Mouse (Mus musculus) heart, embryonic 10.5 days (tissue): ENCODE measurements around the gene Babam1. TPM values are rescaled to one million over a fixed set of nuclear protein-coding genes. Genes with fewer than 3 reads are reported as not detected.

Experiments used
- DNase-seq: peaks from one replicate; pipeline ENCODE4 v3.0.0-alpha.2; 2017; ENCODE audit warnings: low spot score
- H3K27ac ChIP-seq: fragments of 300-500 bp; sonication (generic); 2 replicates; pipeline ENCODE4 v1.5.1; 2016; ENCODE audit warnings: mild to moderate bottlenecking
- H3K27me3 ChIP-seq: fragments of 300-500 bp; sonication (generic); 2 replicates; pipeline ENCODE4 v1.6.1; 2016; ENCODE audit warnings: mild to moderate bottlenecking; ENCODE audit not compliant: poor library complexity, insufficient read depth, severe bottlenecking
- H3K36me3 ChIP-seq: fragments of 300-500 bp; sonication (generic); 2 replicates; pipeline ENCODE4 v1.6.1; 2016; ENCODE audit warnings: mild to moderate bottlenecking, moderate library complexity
- H3K4me1 ChIP-seq: fragments of 300-500 bp; sonication (generic); 2 replicates; pipeline ENCODE4 v1.6.1; 2016; ENCODE audit warnings: mild to moderate bottlenecking
- H3K4me3 ChIP-seq: fragments of 300-500 bp; sonication (generic); 2 replicates; pipeline ENCODE4 v1.5.1; 2016; ENCODE audit warnings: mild to moderate bottlenecking, moderate library complexity
- H3K9me3 ChIP-seq: fragments of 300-500 bp; sonication (generic); 2 replicates; pipeline ENCODE4 v1.6.1; 2016; ENCODE audit warnings: mild to moderate bottlenecking, moderate library complexity
- WGBS: fragments of 180-500 bp; shearing (Covaris S2); methylation state at CpG from one replicate; pipeline ENCODE4 v1.1.7; 2016; 5-methylcytosine and 5-hydroxymethylcytosine counted together
- polyA plus RNA-seq: library from polyadenylated mRNA; unstranded; fragments of >200 nt; fragmentation: Nextera tagmentation; extraction: Ambion mirVana; gene quantifications from 2 replicates; pipeline ENCODE4 v1.2.1, GENCODE M21; 2016

The Babam1 gene
- polyA plus RNA-seq, 1 experiment from 2014 or later = 111 TPM

DNA sequence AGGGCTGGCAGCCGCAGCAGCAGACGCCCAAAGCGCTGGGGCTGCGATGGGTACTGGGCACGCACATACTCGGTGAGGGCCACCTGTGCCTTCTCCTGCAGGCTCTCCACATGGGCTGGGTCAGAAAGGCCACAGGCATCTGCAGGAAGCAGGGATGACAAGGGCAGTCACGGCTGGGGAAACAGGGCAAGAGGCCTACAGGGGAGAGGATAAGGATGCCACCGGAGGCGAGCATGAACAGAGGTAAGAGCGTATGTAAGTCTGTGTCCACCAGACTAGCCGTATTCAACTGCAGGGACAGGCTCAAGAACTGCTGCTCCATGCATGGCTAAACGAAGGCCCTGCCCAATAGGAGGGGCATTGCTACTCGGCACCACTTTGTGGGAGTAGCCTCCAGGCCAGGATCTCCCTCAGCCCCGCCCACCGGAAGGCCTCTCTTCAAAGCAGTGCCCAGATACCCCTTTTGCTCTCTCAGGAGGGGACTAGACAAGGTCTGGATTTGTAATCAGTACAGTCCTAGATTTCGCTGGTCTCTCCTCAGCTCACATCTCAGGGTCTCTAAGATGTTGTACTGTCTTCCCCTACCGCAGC, 21.9 kb upstream of the Babam1 start:
- no peak overlapping the region for H3K4me3 ChIP-seq
- H3K27me3 ChIP-seq = no peaks in the 10 kb centered on the region
- DNase-seq = no peak
- no peak overlapping the region for H3K27ac ChIP-seq
- peaks cover 52% of the 10 kb centered on the region for H3K4me1 ChIP-seq
- WGBS = 74% methylated on average over 17 of the region's 17 CpGs
- H3K36me3 ChIP-seq = peaks cover 57% of the 10 kb centered on the region
- no peaks in the 10 kb centered on the region for H3K9me3 ChIP-seq

- peak overlapping the region; percentile 56 for H3K27ac ChIP-seq
- no peaks in the 10 kb centered on the region for H3K27me3 ChIP-seq
- 8% methylated on average over 73 of the region's 74 CpGs for WGBS
- H3K9me3 ChIP-seq = no peaks in the 10 kb centered on the region
- H3K4me3 ChIP-seq = peak overlapping the region; percentile 51
- peaks cover 55% of the 10 kb centered on the region for H3K36me3 ChIP-seq
- DNase-seq = peak; percentile 95
- peaks cover 53% of the 10 kb centered on the region for H3K4me1 ChIP-seq
These were observed 20.9 kb upstream of the Babam1 start for GRCm38 (mm10) chr8:71375581-71376422.

DNA sequence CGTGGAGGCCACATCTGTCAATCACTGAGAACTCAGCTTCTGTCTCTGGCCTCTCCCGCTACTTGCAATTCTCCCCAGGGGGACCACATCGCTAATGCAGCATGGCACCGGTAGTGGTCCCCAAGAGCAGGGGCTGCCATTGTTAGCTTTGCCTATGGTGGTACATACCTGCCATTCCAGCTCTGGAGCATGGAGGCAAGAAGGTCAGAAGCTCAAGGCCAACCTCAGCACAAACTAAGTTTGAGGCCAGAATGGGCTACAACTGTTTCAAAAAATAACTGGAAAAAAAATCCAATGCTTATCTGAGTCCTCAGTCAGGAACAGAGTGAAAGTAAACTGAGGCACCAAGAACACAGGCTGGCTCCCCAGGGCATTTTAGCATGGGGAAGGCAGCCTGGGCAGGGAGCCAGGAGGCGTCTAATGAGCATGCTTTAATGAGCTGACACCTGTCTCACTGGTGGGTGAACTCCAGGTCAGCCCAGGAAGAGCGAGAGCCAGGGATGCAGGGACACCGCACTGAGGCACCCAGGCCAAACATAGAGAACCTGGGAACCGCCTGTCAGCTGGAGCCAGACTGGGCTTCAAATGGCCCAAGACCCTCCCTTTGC, 20.1 kb upstream of the Babam1 start:
- Histone ChIP-seq H3K27ac (no peak overlapping the region), H3K36me3 (peaks cover 55% of the 10 kb centered on the region), H3K4me1 (peaks cover 53% of the 10 kb centered on the region), H3K4me3 (peak overlapping the region; percentile 51), H3K27me3 (no peaks in the 10 kb centered on the region), H3K9me3 (no peaks in the 10 kb centered on the region)
- no peak for DNase-seq
- 53% methylated on average over 8 of the region's 8 CpGs for WGBS

DNA sequence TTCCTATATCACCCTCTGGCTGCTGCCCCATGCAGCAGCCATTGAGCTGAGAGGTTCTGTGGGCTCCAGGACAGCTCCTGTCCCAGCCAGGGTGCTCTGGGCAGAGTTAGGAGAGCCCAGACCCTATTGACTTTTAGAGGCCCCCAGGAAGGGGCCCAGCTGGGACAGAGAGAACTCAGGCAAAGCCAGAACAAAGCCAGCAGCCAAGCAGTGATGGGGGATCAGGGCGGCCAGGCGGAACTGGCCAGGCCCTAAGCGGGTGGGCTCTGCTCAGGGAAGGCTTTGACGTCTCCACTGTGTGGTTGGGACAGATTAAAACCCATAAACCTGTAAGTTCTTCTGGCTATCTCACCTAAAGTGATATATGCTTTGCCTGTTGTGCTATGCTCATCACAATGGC, 17.7 kb upstream of the Babam1 start:
- H3K4me1 ChIP-seq = peaks cover 70% of the 10 kb centered on the region
- H3K4me3 ChIP-seq = peak overlapping the region; percentile 86
- H3K36me3 ChIP-seq = peaks cover 44% of the 10 kb centered on the region
- DNase-seq = no peak
- H3K27me3 ChIP-seq = no peaks in the 10 kb centered on the region
- no peaks in the 10 kb centered on the region for H3K9me3 ChIP-seq
- H3K27ac ChIP-seq = peak overlapping the region; percentile 18; the same call in 1 of the 2 replicates
- 79% methylated on average over 4 of the region's 4 CpGs for WGBS

DNA sequence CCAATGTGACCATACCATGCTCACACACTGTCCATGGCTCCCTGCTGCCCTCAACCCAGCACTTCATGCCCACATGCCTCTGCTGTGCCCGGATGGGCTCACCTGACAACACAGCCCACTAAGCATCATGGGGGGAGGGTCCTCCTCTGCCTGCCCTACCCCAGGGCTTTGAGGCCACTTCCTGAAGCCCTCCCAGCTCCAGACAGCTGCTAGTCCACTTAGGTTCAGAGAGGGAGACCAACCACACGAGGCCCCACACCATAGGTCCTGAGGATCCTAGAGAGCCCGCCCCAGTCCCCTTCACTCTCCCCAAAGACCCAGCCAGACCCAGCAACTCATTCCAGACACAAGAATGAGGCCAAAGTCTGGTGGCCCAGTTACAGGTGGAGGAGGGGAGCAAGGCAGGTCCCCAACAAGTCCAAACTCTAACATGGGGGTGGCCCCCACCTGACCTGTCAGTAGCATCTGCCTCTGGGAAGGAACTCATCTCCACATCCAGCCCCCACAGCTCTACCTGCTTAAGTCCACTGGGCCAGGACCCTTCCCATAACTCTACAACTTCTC, 17.1 kb upstream of the Babam1 start:
- no peak for DNase-seq
- H3K27ac ChIP-seq = peak overlapping the region; percentile 98
- no peaks in the 10 kb centered on the region for H3K27me3 ChIP-seq
- H3K9me3 ChIP-seq = no peaks in the 10 kb centered on the region
- peaks cover 38% of the 10 kb centered on the region for H3K36me3 ChIP-seq
- peaks cover 69% of the 10 kb centered on the region for H3K4me1 ChIP-seq
- 63% methylated on average over 3 of the region's 3 CpGs for WGBS
- H3K4me3 ChIP-seq = peak overlapping the region; percentile 86

DNA sequence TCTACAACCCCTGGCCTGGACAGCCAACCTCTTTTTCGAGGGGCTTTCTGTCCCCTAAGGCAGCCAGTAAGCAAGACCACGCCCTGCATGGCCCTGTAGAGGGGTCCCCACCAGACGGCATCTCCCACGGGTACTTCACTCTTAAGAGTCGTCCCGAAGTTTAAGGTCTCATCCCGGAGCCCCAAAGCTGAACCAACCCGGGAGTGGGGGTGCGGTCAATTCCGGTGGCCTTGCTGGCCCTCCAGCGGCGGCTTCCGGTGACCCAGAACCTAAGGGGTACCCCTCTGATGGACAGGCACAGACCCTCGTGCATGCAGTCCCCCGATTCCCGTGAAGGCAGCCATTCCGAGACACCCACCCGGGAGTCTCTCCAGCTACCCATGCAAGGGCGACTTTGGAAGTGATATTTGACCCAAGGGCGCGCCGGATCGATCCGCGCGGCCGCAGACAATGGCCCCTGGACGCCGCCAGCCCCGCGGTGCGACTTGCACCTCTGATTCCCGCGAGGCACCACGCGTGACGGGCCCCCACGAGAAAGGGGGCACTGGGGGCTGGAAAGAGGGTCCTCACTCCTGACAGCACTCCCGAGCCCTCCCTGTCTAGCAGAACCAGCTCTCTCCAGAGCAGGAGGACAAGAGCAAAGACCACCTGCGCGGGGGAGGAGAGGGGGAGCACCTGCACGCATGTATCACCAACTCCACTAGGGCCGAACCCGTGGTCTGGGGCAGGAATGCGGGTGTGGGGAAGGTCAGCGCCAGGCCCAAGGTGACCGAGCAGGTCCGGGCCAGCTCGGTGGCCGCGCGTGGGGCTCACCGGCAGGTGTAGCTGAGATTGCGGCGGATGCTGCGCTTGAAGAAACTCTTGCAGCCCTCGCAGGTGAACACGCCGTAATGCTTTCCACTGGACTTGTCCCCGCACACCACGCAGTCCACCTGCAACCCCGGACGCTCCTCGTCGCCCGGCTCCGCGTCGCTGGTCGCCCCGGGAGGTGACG, 16.2 kb upstream of the Babam1 start:
- H3K27ac ChIP-seq = peak overlapping the region; percentile 98
- WGBS = 3% methylated on average over 72 of the region's 72 CpGs
- no peaks in the 10 kb centered on the region for H3K9me3 ChIP-seq
- no peaks in the 10 kb centered on the region for H3K27me3 ChIP-seq
- no peak for DNase-seq
- H3K4me3 ChIP-seq = peak overlapping the region; percentile 86
- H3K4me1 ChIP-seq = peaks cover 60% of the 10 kb centered on the region
- H3K36me3 ChIP-seq = peaks cover 29% of the 10 kb centered on the region

GRCm38 (mm10) chr8:71381421-71381970, 15.2 kb upstream of the Babam1 start, which contains the start of gene Nr2f6:
TSS of gene Nr2f6 (minus strand) at chr8:71381960.
- H3K9me3 ChIP-seq = no peaks in the 10 kb centered on the region
- peak; percentile 82 for DNase-seq
- no peaks in the 10 kb centered on the region for H3K27me3 ChIP-seq
- 7% methylated on average over 72 of the region's 89 CpGs for WGBS
- H3K36me3 ChIP-seq = peaks cover 28% of the 10 kb centered on the region
- H3K4me3 ChIP-seq = peak within 1 kb of the TSS; percentile 86
- peak within 1 kb of the TSS; percentile 98 for H3K27ac ChIP-seq
- peaks cover 50% of the 10 kb centered on the region for H3K4me1 ChIP-seq

DNA sequence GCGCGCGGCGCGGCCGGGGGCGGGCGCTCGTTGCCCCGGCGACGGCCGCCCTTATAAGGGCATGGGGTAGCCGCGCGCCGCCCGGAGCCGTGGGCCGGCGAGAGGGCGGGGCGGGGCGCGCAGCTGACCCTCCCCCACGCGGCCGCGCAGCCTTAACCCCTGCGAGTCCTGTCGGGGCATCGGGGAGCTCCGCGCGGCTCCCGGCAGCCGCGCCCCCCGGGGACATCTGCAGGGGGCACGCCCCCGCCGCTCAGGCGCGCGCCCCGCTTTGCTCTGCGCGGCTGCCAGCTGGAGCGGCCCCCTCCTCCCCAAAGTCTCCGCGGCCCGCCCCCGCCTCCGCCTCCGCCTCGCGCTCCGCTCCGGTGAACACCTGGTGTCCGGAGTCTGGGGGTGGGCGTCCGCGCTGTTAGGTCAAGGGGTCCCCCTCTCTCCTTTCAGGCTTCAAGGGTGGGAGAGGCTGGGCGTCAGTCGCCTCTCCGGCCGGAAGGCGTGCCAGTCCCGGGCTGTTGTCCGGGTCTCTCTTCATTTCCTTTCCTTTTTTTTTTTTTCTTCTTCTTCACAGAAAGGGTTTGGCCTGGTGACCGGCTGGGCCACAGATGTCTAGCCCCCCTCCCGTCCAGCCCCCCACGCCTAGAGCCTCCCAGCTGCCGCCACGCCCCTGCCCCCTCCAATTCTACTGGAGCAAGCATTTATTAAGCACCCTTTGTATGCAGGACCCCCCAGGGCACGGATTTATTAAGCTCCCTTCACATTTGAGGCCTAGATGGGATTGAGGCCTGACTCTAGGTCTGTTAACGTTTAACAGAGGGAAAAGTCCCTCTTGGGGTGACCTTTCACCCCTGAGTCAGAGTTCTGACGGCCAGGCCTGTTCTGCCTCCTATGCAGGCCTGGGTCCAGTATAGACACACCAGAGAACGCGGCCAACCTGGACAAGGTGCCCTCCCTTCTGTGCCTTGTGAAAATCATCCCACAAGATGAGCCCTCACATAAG, 14.4 kb upstream of the Babam1 start:
- peaks cover 22% of the 10 kb centered on the region for H3K36me3 ChIP-seq
- peaks cover 44% of the 10 kb centered on the region for H3K4me1 ChIP-seq
- no peaks in the 10 kb centered on the region for H3K27me3 ChIP-seq
- WGBS = 6% methylated on average over 57 of the region's 80 CpGs
- peak; percentile 93 for DNase-seq
- H3K27ac ChIP-seq = peak overlapping the region; percentile 98
- peak overlapping the region; percentile 86 for H3K4me3 ChIP-seq
- H3K9me3 ChIP-seq = no peaks in the 10 kb centered on the region

GRCm38 (mm10) chr8:71383396-71383795, 13.3 kb upstream of the Babam1 start:
- Histone ChIP-seq H3K9me3 (no peaks in the 10 kb centered on the region), H3K27me3 (no peaks in the 10 kb centered on the region), H3K36me3 (peaks cover 10% of the 10 kb centered on the region), H3K4me1 (peaks cover 42% of the 10 kb centered on the region), H3K27ac (peak overlapping the region; percentile 98), H3K4me3 (no peak overlapping the region)
- DNase-seq = no peak
- 30% methylated on average over 12 of the region's 12 CpGs for WGBS

GRCm38 (mm10) chr8:71383860-71384259, 12.8 kb upstream of the Babam1 start:
- Histone ChIP-seq H3K9me3 (no peaks in the 10 kb centered on the region), H3K4me1 (peaks cover 37% of the 10 kb centered on the region), H3K27ac (peak overlapping the region; percentile 98; the same call in 1 of the 2 replicates), H3K4me3 (no peak overlapping the region), H3K36me3 (peaks cover 6% of the 10 kb centered on the region), H3K27me3 (no peaks in the 10 kb centered on the region)
- DNase-seq = no peak
- WGBS = 64% methylated on average over 3 of the region's 3 CpGs
